Mouse (Mus musculus): ENCODE measurements around the gene Zfp184. TPM values are rescaled to one million over a fixed set of nuclear protein-coding genes. Genes with fewer than 3 reads are reported as not detected.
A peak's percentile ranks its signal among the peaks of the same experiment; 100 is the strongest.

The Zfp184 gene
- polyA plus RNA-seq, 1 experiment = not detected

GRCm38 (mm10) chr13:21917040-21917439 lies 27.9 kb upstream of the Zfp184 start:
- H3K27ac ChIP-seq (replicated peaks; ENCODE audit: low read depth, low read length) = no peak overlapping the region
- H3K4me3 ChIP-seq (ENCODE audit: insufficient read depth, low read depth, low read length) = no peak overlapping the region
- H3K4me1 ChIP-seq (ENCODE audit: control insufficient read depth, insufficient read depth, insufficient read length, low read length) = no peaks in the 10 kb centered on the region

DNA sequence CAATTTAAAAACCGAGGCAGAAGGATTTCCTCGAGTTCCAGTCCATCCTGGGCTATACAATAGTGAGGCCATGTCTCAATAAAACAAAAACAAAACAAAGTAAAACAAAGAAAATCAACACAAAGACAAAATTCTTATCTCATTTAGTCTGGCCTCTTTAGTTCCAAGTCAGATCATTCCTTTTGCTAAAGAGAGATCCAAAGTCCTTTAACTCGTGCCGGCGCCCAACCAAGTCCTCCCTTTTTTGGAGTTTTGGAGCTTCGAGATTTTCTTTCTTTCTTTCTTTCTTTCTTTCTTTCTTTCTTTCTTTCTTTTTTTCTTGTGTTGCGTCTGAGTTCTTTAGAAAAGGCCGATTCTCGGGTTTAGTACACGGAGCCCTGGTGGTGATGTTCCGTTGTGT lies 27.4 kb upstream of the Zfp184 start:
- H3K27ac ChIP-seq (replicated peaks; ENCODE audit: low read depth, low read length) = no peak overlapping the region
- no peak overlapping the region for H3K4me3 ChIP-seq (ENCODE audit: insufficient read depth, low read depth, low read length)
- H3K4me1 ChIP-seq (ENCODE audit: control insufficient read depth, insufficient read depth, insufficient read length, low read length) = no peaks in the 10 kb centered on the region

- no peak overlapping the region; the same call in 1 of the 2 replicates for H3K4me3 ChIP-seq (ENCODE audit: insufficient read depth, low read depth, low read length)
- H3K4me1 ChIP-seq (ENCODE audit: control insufficient read depth, insufficient read depth, insufficient read length, low read length) = no peaks in the 10 kb centered on the region
- no peak overlapping the region for H3K27ac ChIP-seq (replicated peaks; ENCODE audit: low read depth, low read length)
Observed at GRCm38 (mm10) chr13:21917992-21918391, 26.9 kb upstream of the Zfp184 start.

DNA sequence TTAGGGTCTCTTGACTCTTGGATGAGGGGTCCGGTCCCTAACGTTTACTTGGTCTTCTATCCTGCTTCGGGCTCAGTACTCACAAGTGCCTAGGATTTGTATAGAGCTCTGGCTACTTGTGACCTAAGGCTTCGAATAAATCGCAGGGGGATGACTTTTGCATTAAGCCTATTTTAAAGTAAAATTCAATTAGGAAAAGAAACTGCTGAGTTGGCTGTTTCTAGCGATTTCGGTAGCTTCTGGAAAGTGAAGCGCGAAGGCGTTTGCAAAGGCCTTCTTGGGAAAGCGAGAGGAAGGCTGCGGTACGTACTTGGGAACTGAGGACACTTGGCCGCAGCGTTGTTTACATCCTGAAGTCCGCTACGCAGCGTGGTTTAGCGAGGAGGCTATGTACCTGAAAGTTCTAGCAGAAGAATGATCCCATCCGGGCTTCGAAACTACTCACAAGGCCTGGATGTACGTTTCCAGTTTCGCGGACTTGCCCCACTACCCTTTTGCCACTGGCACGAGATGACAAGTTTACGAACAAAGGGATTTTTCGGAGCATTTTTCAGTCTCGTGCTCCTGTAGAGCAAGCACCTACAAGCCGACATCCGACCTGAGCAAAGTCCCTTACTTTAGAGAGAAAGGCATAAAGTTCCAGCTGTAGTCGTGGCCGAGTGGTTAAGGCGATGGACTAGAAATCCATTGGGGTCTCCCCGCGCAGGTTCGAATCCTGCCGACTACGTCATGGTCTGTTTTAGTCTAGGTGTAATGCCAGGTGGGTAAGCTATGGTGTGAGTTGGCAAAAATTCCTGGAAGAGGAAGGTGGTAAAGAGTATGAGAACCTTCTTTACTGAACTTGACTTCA lies 26.1 kb upstream of the Zfp184 start:
- no peak overlapping the region for H3K27ac ChIP-seq (replicated peaks; ENCODE audit: low read depth, low read length)

DNA sequence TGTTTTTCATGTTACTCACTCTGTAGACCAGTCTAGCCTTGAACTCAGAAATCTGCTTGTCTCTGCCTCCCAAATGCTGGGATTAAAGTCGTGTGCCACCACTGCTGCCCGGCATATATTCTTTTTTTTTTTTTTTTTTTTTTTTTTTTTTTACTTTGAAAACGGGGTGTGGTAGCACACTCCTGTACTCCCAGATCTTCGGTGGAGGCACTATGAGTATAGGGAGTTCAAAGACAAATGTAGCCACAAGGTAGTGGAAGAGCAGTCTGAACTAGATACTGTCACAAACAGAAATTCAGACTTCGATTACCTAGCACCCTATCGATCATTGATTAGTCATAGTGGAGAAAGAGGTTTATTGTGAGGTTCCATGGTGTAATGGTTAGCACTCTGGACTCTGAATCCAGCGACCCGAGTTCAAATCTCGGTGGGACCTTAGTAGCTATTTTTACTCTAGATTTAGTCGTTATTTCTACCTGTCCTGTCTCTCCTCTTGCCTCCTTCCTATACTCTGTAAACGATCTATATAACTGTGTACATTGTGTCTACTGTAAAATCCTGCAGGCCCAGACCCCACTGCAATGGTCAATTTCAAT lies 25.0 kb upstream of the Zfp184 start:
- H3K4me3 ChIP-seq (ENCODE audit: insufficient read depth, low read depth, low read length) = no peak overlapping the region
- H3K27ac ChIP-seq (replicated peaks; ENCODE audit: low read depth, low read length) = no peak overlapping the region
- no peaks in the 10 kb centered on the region for H3K4me1 ChIP-seq (ENCODE audit: control insufficient read depth, insufficient read depth, insufficient read length, low read length)

More for the DNA sequence above, 26.1 kb upstream of the Zfp184 start:
- Histone ChIP-seq H3K4me1 (ENCODE audit: control insufficient read depth, insufficient read depth, insufficient read length, low read length) (no peaks in the 10 kb centered on the region), H3K4me3 (ENCODE audit: insufficient read depth, low read depth, low read length) (peak overlapping the region; percentile 39)

GRCm38 (mm10) chr13:21920681-21921233 lies 24.1 kb upstream of the Zfp184 start:
- Histone ChIP-seq H3K27ac (replicated peaks; ENCODE audit: low read depth, low read length) (no peak overlapping the region), H3K4me1 (ENCODE audit: control insufficient read depth, insufficient read depth, insufficient read length, low read length) (no peaks in the 10 kb centered on the region), H3K4me3 (ENCODE audit: insufficient read depth, low read depth, low read length) (no peak overlapping the region)

DNA sequence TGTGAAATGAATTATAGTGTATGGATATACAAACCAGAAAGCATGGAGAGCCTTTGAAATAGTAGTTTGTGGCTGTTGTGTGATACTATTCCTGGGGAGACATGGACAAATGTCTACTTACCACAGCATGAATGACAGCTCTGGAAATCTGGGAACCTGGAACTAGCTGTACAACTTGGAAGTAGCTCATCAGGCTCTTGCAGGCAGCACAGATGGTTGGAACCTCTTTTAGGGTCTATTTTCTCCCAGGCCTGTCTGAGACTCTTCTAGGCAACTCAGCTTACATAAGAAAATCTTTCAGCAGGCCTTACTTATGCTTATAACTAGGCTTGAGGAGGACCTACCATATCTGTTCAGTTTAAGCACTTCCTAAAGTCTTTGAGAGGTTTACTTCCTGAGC lies 21.5 kb upstream of the Zfp184 start:
- Histone ChIP-seq H3K4me3 (ENCODE audit: insufficient read depth, low read depth, low read length) (no peak overlapping the region), H3K4me1 (ENCODE audit: control insufficient read depth, insufficient read depth, insufficient read length, low read length) (no peaks in the 10 kb centered on the region), H3K27ac (replicated peaks; ENCODE audit: low read depth, low read length) (no peak overlapping the region)

- Histone ChIP-seq H3K4me1 (ENCODE audit: control insufficient read depth, insufficient read depth, insufficient read length, low read length) (no peaks in the 10 kb centered on the region), H3K27ac (replicated peaks; ENCODE audit: low read depth, low read length) (no peak overlapping the region), H3K4me3 (ENCODE audit: insufficient read depth, low read depth, low read length) (no peak overlapping the region)
Observed at GRCm38 (mm10) chr13:21924734-21925335, 20.1 kb upstream of the Zfp184 start.

DNA sequence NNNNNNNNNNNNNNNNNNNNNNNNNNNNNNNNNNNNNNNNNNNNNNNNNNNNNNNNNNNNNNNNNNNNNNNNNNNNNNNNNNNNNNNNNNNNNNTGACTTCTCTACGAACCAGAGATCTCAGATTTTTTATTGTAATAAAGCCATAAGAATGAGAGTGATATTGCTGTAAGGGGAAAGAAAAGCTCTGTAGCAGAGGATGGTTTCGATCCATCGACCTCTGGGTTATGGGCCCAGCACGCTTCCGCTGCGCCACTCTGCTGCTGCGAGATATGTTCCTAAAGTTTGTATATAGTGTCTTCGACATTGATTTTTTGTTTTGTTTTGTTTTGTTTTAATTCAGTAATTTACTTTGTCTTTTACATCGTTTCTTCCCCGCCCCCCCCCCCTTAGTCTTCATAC lies 13.9 kb upstream of the Zfp184 start:
- no peak overlapping the region for H3K27ac ChIP-seq (replicated peaks; ENCODE audit: low read depth, low read length)
- H3K4me3 ChIP-seq (ENCODE audit: insufficient read depth, low read depth, low read length) = no peak overlapping the region
- H3K4me1 ChIP-seq (ENCODE audit: control insufficient read depth, insufficient read depth, insufficient read length, low read length) = no peaks in the 10 kb centered on the region

DNA sequence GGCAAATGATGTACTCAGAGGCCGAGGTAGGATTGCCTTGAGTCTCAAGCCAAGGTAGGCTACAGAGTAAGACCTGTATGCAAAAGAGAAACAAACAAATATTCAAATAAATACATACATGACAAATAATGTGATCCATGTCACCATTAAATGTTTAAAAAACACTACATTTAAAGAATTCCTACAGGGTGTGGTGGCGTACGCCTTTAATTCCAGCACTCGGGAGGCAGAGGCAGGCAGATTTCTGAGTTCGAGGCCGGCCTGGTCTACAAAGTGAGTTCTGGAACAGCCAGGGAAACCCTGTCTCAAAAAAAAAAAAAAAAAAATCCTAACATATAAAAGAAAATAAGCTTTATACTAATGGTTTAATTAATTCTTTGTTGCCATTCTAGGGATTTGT lies 13.2 kb upstream of the Zfp184 start:
- H3K4me1 ChIP-seq (ENCODE audit: control insufficient read depth, insufficient read depth, insufficient read length, low read length) = no peaks in the 10 kb centered on the region
- H3K27ac ChIP-seq (replicated peaks; ENCODE audit: low read depth, low read length) = no peak overlapping the region
- no peak overlapping the region for H3K4me3 ChIP-seq (ENCODE audit: insufficient read depth, low read depth, low read length)

DNA sequence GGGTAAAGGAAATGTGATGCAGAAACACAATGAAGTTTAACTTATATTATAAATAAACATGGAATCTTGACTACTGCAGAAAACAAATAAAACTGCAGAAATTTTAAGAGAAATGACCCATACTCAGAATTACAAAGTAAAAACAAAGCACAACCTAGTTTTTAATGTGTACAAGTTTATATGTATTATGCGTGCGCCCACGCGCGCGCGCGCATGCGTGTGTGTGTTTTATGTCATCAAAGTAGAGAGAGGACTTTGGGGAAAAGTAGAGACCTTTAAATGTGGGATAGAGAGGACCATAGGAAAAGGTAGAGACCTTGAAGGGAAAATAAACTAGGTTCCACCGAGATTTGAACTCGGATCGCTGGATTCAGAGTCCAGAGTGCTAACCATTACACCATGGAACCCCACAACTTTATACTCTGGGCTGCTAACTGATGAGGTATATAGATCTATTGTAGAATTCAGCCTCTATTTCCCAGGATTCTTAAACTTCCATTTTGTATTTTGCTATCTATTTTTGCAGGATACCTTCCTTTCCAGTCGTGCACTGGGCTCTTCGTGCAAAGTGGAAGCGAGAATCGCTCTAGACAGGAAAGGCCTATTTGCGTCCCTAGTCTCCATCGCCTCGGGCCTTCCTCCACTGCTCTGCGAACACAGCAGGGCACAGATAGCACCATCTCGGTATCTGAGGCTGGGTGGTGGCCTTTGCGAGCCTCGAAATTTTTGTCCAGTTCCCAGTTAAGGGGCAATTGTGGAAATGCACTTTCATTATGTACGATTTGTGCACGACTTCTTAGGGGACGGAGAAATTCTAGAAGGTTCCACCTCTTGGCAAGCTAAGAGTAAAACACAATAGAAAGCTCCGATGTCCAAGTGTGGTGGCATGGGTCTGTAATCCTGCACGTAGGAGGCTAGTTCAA lies 11.0 kb upstream of the Zfp184 start:
- Histone ChIP-seq H3K27ac (replicated peaks; ENCODE audit: low read depth, low read length) (no peak overlapping the region), H3K4me1 (ENCODE audit: control insufficient read depth, insufficient read depth, insufficient read length, low read length) (no peaks in the 10 kb centered on the region), H3K4me3 (ENCODE audit: insufficient read depth, low read depth, low read length) (no peak overlapping the region)

DNA sequence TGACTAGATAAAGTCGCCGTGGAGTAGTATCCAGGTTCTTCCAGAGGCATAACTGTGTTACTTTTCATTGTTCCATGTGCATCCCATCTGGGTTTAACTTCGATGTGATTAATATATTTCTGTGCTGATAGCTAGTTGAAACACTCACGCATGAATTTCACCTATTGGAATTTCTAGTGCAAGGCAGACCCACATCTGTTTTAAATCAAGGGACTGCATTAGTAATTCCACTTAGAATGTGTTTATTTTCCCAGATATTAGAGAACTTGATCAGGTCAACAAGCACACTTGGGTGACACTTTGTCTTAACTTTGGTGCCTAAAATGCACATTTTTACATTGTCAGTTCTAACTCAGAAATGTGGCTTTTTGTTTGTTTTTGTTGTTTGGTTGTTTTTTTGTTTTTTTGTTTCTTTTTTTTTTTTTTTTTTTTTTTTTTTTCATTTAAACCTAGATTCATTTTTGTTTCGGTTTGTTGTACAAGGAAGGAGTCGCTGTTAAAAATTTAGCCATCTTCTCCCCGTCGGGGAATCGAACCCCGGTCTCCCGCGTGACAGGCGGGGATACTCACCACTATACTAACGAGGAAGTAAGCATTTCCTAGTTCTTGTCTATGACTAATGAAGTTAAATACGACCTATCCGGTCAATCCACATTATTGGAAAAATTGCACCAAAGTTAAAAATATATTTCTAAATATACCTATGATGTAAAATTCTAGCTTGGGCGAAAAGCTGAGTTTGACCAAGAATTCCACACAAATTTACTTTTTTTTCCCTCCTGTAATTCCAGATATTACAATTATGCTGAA lies 9.7 kb upstream of the Zfp184 start:
- Histone ChIP-seq H3K4me1 (ENCODE audit: control insufficient read depth, insufficient read depth, insufficient read length, low read length) (no peaks in the 10 kb centered on the region), H3K4me3 (ENCODE audit: insufficient read depth, low read depth, low read length) (no peak overlapping the region), H3K27ac (replicated peaks; ENCODE audit: low read depth, low read length) (no peak overlapping the region)

- no peak overlapping the region for H3K4me3 ChIP-seq (ENCODE audit: insufficient read depth, low read depth, low read length)
- no peak overlapping the region for H3K27ac ChIP-seq (replicated peaks; ENCODE audit: low read depth, low read length)
- H3K4me1 ChIP-seq (ENCODE audit: control insufficient read depth, insufficient read depth, insufficient read length, low read length) = no peaks in the 10 kb centered on the region
Observed at GRCm38 (mm10) chr13:21935833-21936232, 9.1 kb upstream of the Zfp184 start.

DNA sequence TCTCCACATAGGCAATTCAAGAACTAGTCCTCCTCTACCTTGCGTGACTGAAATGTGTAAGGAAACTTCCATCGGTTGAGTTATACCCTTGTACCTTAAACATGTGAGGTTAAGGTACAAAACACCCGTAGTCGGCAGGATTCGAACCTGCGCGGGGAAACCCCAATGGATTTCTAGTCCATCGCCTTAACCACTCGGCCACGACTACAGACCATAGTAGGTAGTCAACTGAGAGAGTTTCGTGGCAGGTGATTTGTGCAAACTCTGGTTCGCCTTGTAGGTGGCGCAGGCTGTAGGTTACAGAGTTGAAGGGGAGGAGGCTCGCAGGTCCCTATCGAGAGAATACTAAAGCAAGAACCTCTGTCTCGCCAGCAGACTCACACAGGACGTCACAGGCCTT lies 7.9 kb upstream of the Zfp184 start:
- Histone ChIP-seq H3K27ac (replicated peaks; ENCODE audit: low read depth, low read length) (no peak overlapping the region), H3K4me1 (ENCODE audit: control insufficient read depth, insufficient read depth, insufficient read length, low read length) (peaks cover 2% of the 10 kb centered on the region; the same call in 1 of the 2 replicates), H3K4me3 (ENCODE audit: insufficient read depth, low read depth, low read length) (no peak overlapping the region)

All from brown adipose tissue, adult 24 weeks (tissue).